Mouse (Mus musculus) forebrain, embryonic 16.5 days (tissue): ENCODE results near the gene Tnfaip8l1. TPM values are rescaled to one million over a fixed set of nuclear protein-coding genes. Genes with fewer than 3 reads are reported as not detected.

Source experiments
- ATAC-seq: fragments of 200-750 bp; cut with Nextera tagmentation; 2 replicates; pipeline ENCODE4 v1.8.0; 2017; ENCODE audit warnings: mild to moderate bottlenecking, moderate library complexity
- H3K27ac ChIP-seq: fragments of 300-500 bp; sonication (generic); 2 replicates; pipeline ENCODE4 v1.5.1; 2014; ENCODE audit warnings: low read length, control low read depth
- H3K27me3 ChIP-seq: fragments of 300-500 bp; sonication (generic); replicated peaks from 2 replicates; pipeline ENCODE4 v1.6.1; 2014; ENCODE audit warnings: low read length; ENCODE audit not compliant: control insufficient read depth, insufficient read depth
- H3K36me3 ChIP-seq: fragments of 300-500 bp; sonication (generic); 2 replicates; pipeline ENCODE4 v1.6.1; 2014; ENCODE audit not compliant: control insufficient read depth, insufficient read depth
- H3K4me1 ChIP-seq: fragments of 300-500 bp; sonication (generic); replicated peaks from 2 replicates; pipeline ENCODE4 v1.6.1; 2014; ENCODE audit warnings: low read length; ENCODE audit not compliant: control insufficient read depth, insufficient read depth
- H3K4me2 ChIP-seq: fragments of 300-500 bp; sonication (generic); 2 replicates; pipeline ENCODE4 v1.6.1; 2014; ENCODE audit warnings: mild to moderate bottlenecking, low read length, control low read depth
- H3K4me3 ChIP-seq: fragments of 300-500 bp; sonication (generic); replicated peaks from 2 replicates; pipeline ENCODE4 v1.5.1; 2014; ENCODE audit warnings: mild to moderate bottlenecking, low read length, control low read depth
- H3K9ac ChIP-seq: fragments of 300-500 bp; sonication (generic); replicated peaks from 2 replicates; pipeline ENCODE4 v1.6.1; 2014; ENCODE audit warnings: low read depth, low read length, control low read depth
- H3K9me3 ChIP-seq: fragments of 300-500 bp; sonication (generic); 2 replicates; pipeline ENCODE4 v1.6.1; 2016; ENCODE audit warnings: low read length; ENCODE audit not compliant: control insufficient read depth
- WGBS: fragments of 180-500 bp; shearing (Covaris S2); extraction: QIAGEN DNeasy Blood & Tissue Kit; methylation state at CpG from one replicate; pipeline ENCODE4 v1.1.7; 2014; 5-methylcytosine and 5-hydroxymethylcytosine counted together
- polyA plus RNA-seq: library from polyadenylated mRNA; unstranded; fragments of >200 nt; fragmentation: Nextera tagmentation; extraction: Ambion mirVana; gene quantifications from 2 replicates; pipeline ENCODE4 v1.2.1, GENCODE M21; 2015

Tnfaip8l1 gene
- polyA plus RNA-seq, 1 experiment from 2014 or later = 10.2 TPM

DNA sequence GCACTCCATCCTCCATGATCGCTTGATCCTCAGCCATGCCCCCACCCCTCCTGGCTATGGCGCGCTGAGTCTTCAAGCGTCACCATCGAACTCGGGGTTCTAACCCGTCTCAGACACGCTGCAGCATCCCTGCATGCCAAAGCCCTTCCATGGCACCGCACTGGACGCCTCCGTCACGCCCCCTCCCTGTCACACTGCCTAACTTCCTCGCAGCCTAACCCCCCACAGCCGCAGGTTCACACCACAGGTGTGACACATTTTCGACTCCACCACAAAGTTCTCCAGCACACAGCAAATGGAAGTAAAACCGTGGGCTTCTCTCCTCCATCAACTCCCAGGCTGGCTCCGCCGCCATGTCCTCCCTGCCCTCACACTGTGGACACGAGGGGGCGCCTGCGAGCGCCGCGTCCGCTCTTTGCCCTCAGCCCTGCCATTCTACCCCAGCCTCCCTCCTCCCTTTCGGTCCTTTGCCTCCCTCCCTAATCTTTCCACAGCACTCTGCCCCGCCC lies 27.8 kb upstream of the Tnfaip8l1 start:
- no peak for ATAC-seq
- H3K36me3 ChIP-seq = peaks cover 2% of the 10 kb centered on the region; the same call in 1 of the 2 replicates
- H3K4me1 ChIP-seq = peaks cover 30% of the 10 kb centered on the region
- peak overlapping the region; percentile 27 for H3K4me2 ChIP-seq
- 0 out of 2 replicates have a peak overlapping the region, but pooled peaks have one; percentile 7 for H3K4me3 ChIP-seq
- no peaks in the 10 kb centered on the region for H3K9me3 ChIP-seq
- H3K27ac ChIP-seq = no peak overlapping the region
- H3K9ac ChIP-seq = peak overlapping the region; percentile 5; the same call in 1 of the 2 replicates
- H3K27me3 ChIP-seq = peaks cover 6% of the 10 kb centered on the region; the same call in 1 of the 2 replicates
- WGBS = 2% methylated on average over 27 of the region's 27 CpGs

DNA sequence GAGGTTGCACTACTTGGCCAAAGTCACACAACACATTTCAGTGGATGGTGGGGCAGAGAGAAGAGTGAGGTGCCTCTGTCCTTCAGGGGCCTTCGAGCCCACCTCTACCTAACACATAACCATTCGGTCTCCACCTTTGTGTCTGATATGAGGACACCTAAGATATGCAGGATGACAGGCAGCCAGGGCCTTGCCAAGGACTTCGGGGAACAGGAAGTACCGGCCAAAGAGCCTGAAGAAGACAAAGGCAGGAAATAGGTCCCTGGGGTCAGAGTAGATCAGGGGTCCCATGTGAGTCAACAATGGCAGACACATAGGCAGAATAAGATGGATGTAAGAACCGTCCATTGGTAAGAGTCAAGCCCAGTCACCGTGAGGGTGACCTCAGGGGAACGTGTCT lies 25.7 kb upstream of the Tnfaip8l1 start:
- 87% methylated on average over 7 of the region's 7 CpGs for WGBS
- H3K27me3 ChIP-seq = peaks cover 6% of the 10 kb centered on the region
- ATAC-seq = no peak
- no peak overlapping the region for H3K27ac ChIP-seq
- no peak overlapping the region for H3K4me3 ChIP-seq
- no peak overlapping the region for H3K4me2 ChIP-seq
- H3K4me1 ChIP-seq = peaks cover 33% of the 10 kb centered on the region
- H3K9me3 ChIP-seq = no peaks in the 10 kb centered on the region
- no peaks in the 10 kb centered on the region for H3K36me3 ChIP-seq
- no peak overlapping the region for H3K9ac ChIP-seq

DNA sequence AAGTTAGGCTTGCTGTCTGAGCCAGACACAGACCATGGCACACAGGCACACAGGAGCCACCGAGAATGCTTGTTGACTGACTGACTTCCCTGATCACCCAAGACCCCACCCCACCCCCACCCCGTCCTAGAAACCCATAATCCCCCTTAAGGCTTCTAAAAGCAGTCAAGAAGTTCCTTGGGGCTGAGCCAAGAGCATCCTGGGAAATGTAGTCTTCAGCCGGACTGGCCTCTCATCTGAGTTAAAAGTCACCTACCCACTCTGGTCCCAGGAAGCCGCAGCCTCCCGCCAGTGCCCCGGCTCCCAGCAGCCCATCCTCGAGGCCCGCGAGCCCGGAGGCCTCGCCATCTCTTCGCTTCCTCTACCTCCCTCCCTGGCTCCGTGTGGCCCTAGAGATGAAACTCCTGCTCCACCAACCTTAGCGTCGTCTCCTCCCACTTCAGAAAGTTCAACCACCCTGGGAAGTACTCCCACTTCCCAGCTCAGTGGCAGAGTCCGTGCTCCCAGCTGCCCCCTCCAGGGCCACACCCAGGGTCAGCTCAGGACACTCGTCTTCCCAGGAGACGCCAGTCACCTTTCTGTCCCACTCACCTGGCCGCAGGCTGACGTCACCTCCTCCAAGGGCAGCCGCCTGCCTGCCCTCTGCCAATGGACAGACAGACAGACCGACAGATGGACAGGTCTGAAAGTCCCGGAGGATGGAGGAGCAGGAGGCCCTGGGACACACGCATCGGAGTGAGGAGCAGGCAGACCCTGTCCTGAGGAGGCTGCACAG lies 24.3 kb upstream of the Tnfaip8l1 start:
- peak overlapping the region; percentile 35; the same call in 1 of the 2 replicates for H3K9ac ChIP-seq
- peaks cover 40% of the 10 kb centered on the region for H3K4me1 ChIP-seq
- WGBS = 14% methylated on average over 25 of the region's 25 CpGs
- H3K27ac ChIP-seq = no peak overlapping the region
- H3K4me2 ChIP-seq = peak overlapping the region; percentile 60
- peak overlapping the region; percentile 89 for H3K4me3 ChIP-seq
- no peak for ATAC-seq
- no peaks in the 10 kb centered on the region for H3K9me3 ChIP-seq
- H3K27me3 ChIP-seq = peaks cover 6% of the 10 kb centered on the region
- H3K36me3 ChIP-seq = no peaks in the 10 kb centered on the region

DNA sequence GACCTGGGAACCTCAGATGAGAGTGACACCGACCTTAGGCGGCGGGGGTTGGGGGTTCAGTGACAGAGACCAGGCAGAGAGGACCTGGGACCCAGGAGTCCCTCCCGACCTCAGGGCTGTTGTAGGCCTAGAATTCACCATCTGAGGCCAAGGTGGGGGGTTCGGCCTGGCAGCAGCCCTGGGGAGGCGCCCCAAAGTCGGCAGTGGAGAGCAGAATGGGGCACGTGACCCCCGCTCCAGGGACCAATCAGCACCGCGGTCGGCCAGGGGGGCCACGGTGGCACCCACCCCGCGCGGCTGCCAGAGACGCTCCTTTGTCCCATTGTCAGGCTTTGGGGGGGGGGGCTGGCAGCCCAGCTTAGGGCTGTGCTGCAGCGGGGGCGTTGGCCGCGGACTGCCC lies 22.9 kb upstream of the Tnfaip8l1 start:
- Histone ChIP-seq H3K4me3 (peak overlapping the region; percentile 89), H3K9ac (peak overlapping the region; percentile 85), H3K4me1 (peaks cover 34% of the 10 kb centered on the region), H3K27ac (no peak overlapping the region), H3K36me3 (no peaks in the 10 kb centered on the region), H3K4me2 (peak overlapping the region; percentile 60), H3K27me3 (peaks cover 6% of the 10 kb centered on the region), H3K9me3 (no peaks in the 10 kb centered on the region)
- ATAC-seq = peak; percentile 32
- WGBS = 3% methylated on average over 21 of the region's 21 CpGs

DNA sequence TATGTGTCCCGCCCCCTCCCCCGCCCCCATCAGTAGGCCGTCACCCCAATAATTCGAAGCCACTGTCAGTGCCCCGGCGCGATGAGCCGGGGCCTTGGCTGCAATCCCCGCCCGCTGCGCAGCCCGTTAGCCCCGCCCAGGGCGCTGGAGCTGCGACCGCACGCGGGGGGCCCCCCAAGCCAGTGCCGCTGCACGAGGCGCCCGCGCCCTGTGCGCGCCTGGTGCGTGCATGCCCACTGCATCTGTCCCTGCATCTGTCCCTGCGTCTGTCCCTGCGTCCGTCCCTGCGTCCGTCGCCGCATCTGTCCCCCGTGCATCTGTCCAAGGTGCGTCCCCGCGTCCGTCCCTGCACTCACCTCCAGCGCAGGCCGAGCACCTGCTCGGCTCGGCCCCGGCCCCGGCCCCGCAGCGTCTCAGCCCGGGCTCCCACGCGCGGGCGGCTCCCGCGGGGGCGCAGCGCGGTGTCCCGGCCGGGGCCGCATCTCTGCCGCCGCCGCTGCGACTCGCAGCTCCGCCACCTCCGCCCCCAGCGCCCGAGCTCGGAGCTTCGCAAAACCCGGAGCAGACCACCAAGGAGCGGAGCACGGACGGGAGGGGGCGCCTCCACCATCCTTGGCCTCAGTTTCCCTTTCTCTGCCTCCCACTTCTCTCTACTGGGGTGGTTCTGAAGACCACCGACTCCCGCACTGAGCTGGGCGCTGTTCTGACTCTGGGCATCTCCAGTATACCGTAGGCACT lies 22.2 kb upstream of the Tnfaip8l1 start, which contains the start of gene Sema6b:
Gene Sema6b, minus strand, starts transcription at position 486 of the 738 bp plus-strand sequence.
- Histone ChIP-seq H3K4me3 (peak within 1 kb of the TSS; percentile 89), H3K9ac (peak within 1 kb of the TSS; percentile 85), H3K4me2 (peak within 1 kb of the TSS; percentile 60), H3K27ac (peak within 1 kb of the TSS; percentile 60), H3K4me1 (peaks cover 30% of the 10 kb centered on the region), H3K27me3 (peaks cover 6% of the 10 kb centered on the region), H3K9me3 (no peaks in the 10 kb centered on the region), H3K36me3 (no peaks in the 10 kb centered on the region)
- peak; percentile 47 for ATAC-seq
- WGBS = under 1% methylated on average over 74 of the region's 79 CpGs

DNA sequence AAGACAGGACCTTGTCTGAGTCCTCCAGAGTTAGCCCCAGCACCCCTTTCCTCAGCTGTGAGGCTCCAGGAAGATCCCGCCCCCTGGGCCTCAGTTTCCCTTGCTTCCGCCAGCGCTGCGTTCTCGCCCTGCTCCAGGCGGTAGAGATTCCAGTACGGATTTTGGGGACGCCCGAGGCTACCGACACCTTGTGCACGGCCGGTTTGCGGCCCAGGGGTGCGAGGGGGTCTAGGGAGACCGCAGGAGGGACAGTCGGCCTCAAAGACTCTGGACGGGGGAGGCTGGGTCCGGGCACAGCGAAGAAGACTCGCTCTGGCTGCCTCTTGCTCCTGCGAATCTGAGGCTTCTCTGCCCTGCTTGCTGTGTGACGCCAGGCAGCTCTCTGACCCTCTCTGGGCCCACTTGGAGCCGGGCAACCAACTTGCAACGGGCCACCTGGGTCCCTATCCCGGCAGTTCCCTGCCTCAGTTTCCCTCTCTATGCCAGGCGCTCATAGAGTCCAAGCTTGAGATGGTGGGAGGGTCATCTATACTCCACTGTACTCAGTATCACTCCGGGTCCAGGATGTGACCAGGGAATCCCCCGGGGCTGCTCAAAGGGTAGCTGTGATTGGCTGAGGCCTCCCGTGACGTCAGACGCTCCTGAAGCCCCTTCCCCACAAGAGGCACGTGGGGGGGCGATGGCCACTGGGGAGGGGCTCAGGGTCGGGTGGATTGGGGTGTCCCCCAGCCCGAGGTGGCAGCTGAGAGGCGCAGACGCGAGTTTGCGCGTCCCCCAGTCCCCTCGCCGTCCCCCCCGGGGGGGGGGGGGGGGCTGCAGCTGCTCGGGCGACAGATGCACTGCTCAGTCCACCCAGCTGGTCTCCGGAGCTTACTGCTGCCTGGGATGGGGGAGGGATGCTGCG lies 20.3 kb upstream of the Tnfaip8l1 start:
- Histone ChIP-seq H3K36me3 (no peaks in the 10 kb centered on the region), H3K27me3 (peaks cover 6% of the 10 kb centered on the region), H3K27ac (no peak overlapping the region), H3K9ac (peak overlapping the region; percentile 53), H3K4me2 (peak overlapping the region; percentile 67), H3K4me1 (peaks cover 30% of the 10 kb centered on the region), H3K9me3 (no peaks in the 10 kb centered on the region), H3K4me3 (peak overlapping the region; percentile 52)
- peak; percentile 37 for ATAC-seq
- WGBS = under 1% methylated on average over 45 of the region's 47 CpGs

DNA sequence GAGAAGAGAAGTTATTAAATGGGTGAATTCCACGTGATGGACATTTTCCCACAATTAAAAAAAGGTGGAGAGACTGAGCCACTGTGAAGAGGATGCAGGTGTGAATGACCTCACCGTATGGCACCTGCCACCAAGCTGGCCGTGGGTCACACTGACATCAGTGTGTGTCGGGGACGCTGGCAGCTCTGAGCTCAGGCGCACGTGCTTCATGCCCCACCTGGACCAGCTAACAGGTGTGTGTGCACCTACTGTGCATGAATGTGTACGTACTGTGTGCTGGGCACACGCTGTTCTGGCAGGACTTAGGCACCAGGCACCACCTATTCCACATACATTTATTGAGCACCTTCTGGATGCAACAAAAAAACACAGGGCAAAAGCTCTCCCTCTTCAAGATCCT lies 17.7 kb upstream of the Tnfaip8l1 start:
- Histone ChIP-seq H3K4me2 (no peak overlapping the region), H3K9ac (no peak overlapping the region), H3K27ac (no peak overlapping the region), H3K4me1 (peaks cover 23% of the 10 kb centered on the region), H3K9me3 (no peaks in the 10 kb centered on the region), H3K4me3 (no peak overlapping the region), H3K27me3 (peaks cover 20% of the 10 kb centered on the region), H3K36me3 (no peaks in the 10 kb centered on the region)
- ATAC-seq = no peak
- 66% methylated on average over 9 of the region's 9 CpGs for WGBS

DNA sequence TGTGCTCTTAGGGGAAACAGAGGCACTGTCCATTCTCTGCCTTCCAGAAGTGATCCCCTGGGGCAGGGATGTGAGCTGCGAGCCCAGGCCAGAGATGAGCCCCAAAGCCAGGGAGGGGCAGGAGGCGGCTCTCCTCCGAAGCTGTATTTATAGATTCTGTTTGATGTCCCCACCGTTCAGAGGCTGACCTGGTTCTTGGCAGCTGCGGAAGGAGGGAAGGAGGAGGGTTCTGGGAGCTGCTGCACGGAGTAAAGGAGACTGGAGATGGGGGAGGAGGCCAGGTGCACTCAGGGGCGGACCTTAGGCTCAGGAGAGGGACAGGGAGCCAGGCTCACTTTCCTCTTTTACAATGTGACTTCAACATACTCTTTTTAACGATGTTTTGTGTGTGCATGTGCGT lies 16.1 kb upstream of the Tnfaip8l1 start:
- H3K9me3 ChIP-seq = no peaks in the 10 kb centered on the region
- peaks cover 28% of the 10 kb centered on the region for H3K27me3 ChIP-seq
- H3K36me3 ChIP-seq = no peaks in the 10 kb centered on the region
- H3K27ac ChIP-seq = no peak overlapping the region
- 20% methylated on average over 9 of the region's 9 CpGs for WGBS
- H3K4me1 ChIP-seq = peaks cover 20% of the 10 kb centered on the region
- H3K4me3 ChIP-seq = no peak overlapping the region
- H3K9ac ChIP-seq = no peak overlapping the region
- ATAC-seq = no peak
- H3K4me2 ChIP-seq = no peak overlapping the region
